Mouse (Mus musculus): ENCODE data around the gene Ilf3. TPM values are rescaled to one million over a fixed set of nuclear protein-coding genes. Genes with fewer than 3 reads are reported as not detected.

Gene Ilf3
- polyA plus RNA-seq, 1 experiment from 2014 or later, result 45.2 TPM

DNA sequence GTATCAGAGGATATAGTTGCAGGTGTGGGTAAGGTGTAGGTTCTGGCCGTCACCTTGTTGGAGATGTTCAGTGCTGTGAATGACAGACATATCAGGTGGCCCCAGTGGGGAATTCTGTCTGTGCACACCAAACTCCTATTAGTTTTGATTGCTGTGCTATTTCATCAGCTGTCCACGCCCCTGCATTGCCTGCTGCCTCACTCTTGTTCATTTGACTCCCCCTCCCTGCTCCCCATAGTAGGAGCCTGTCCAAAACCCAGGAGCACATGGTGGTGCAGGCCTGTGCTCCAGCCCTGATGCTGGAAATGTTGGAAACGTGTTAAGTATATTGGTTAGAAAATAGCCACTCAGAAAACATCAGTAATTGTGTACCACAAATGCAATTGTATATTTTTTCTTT is 71.8 kb downstream of the Ilf3 start:
- WGBS, result 62% methylated on average over 3 of the region's 3 CpGs
- Histone ChIP-seq H3K36me3 (ENCODE audit: control insufficient read depth, insufficient read depth, low read length) (no peaks in the 10 kb centered on the region), H3K4me1 (replicated peaks; ENCODE audit: control insufficient read depth, insufficient read depth) (0 out of 2 replicates have a peak, but pooled peaks cover 2% of the 10 kb centered on the region), H3K9ac (ENCODE audit: low read length) (no peak overlapping the region), H3K27ac (replicated peaks) (peak overlapping the region; percentile 58), H3K4me2 (replicated peaks; ENCODE audit: low read depth) (no peak overlapping the region), H3K27me3 (ENCODE audit: control insufficient read depth, insufficient read depth, low read length) (no peaks in the 10 kb centered on the region), H3K4me3 (ENCODE audit: low read depth, low read length) (no peak overlapping the region), H3K9me3 (ENCODE audit: control insufficient read depth, low read length) (no peaks in the 10 kb centered on the region)
- no peak for DNase-seq (ENCODE audit: low spot score)
- ATAC-seq (ENCODE audit: low FRiP score, low TSS enrichment), result no peak
- TF ChIP-seq EP300 (optimal IDR thresholded peaks at IDR 0.05) (no peak), CTCF (IDR thresholded peaks at IDR 0.05; ENCODE audit: low read depth) (no peak)

DNA sequence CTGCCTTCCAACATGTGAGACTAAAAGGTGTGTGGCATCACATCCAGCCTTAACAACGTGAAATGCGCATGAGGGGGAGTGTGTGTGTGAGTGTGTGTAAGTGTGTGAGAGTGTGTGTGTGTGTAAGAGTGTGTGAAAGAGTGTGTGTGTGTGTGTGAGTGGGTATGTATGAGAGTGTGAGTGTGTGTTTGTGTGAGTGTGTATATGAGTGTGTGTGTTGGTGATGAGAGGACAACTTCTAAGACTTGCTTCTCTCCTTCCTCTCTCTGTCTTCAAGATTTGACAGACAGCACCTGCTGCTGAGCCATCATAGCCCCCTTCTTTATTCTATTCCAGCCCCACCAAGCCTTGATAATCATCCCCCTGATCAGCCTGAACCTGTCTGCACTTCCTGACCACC is 72.2 kb downstream of the Ilf3 start:
- Histone ChIP-seq H3K4me1 (replicated peaks; ENCODE audit: control insufficient read depth, insufficient read depth) (0 out of 2 replicates have a peak, but pooled peaks cover 2% of the 10 kb centered on the region), H3K27ac (replicated peaks) (peak overlapping the region; percentile 58), H3K36me3 (ENCODE audit: control insufficient read depth, insufficient read depth, low read length) (no peaks in the 10 kb centered on the region), H3K9ac (ENCODE audit: low read length) (no peak overlapping the region), H3K4me2 (replicated peaks; ENCODE audit: low read depth) (no peak overlapping the region), H3K4me3 (ENCODE audit: low read depth, low read length) (no peak overlapping the region), H3K9me3 (ENCODE audit: control insufficient read depth, low read length) (no peaks in the 10 kb centered on the region), H3K27me3 (ENCODE audit: control insufficient read depth, insufficient read depth, low read length) (no peaks in the 10 kb centered on the region)
- 95% methylated on average over 2 of the region's 2 CpGs for WGBS
- ATAC-seq (ENCODE audit: low FRiP score, low TSS enrichment) (no peak), DNase-seq (ENCODE audit: low spot score) (no peak)
- TF ChIP-seq CTCF (IDR thresholded peaks at IDR 0.05; ENCODE audit: low read depth), result no peak
- no peak for TF ChIP-seq EP300 (optimal IDR thresholded peaks at IDR 0.05)

DNA sequence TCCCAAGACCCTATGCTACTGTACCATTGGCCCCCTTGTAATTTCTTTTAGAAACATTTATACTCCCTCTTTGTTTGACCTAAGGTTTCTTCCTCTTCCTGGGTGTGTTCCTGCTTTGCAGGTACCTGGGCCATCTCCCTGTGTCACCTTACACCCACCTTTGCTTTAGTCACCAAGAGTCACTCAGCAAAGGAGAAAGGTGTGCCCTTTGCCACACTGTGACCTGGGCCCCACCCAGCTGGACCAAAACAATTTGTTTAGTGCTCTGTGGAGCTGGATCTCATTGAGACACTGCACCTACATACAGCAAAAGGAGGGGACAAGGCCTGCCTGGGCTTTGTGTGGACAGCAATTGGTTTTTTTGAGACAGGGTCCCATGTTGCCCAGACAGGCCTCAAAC is 72.7 kb downstream of the Ilf3 start:
- Histone ChIP-seq H3K9ac (ENCODE audit: low read length) (no peak overlapping the region), H3K36me3 (ENCODE audit: control insufficient read depth, insufficient read depth, low read length) (no peaks in the 10 kb centered on the region), H3K27ac (replicated peaks) (peak overlapping the region; percentile 58), H3K27me3 (ENCODE audit: control insufficient read depth, insufficient read depth, low read length) (no peaks in the 10 kb centered on the region), H3K9me3 (ENCODE audit: control insufficient read depth, low read length) (no peaks in the 10 kb centered on the region), H3K4me1 (replicated peaks; ENCODE audit: control insufficient read depth, insufficient read depth) (0 out of 2 replicates have a peak, but pooled peaks cover 2% of the 10 kb centered on the region), H3K4me3 (ENCODE audit: low read depth, low read length) (no peak overlapping the region), H3K4me2 (replicated peaks; ENCODE audit: low read depth) (no peak overlapping the region)
- peak; percentile 58 for DNase-seq (ENCODE audit: low spot score)
- ATAC-seq (ENCODE audit: low FRiP score, low TSS enrichment), result peak; percentile 85
- no peak for TF ChIP-seq CTCF (IDR thresholded peaks at IDR 0.05; ENCODE audit: low read depth)
- TF ChIP-seq EP300 (optimal IDR thresholded peaks at IDR 0.05), result no peak

DNA sequence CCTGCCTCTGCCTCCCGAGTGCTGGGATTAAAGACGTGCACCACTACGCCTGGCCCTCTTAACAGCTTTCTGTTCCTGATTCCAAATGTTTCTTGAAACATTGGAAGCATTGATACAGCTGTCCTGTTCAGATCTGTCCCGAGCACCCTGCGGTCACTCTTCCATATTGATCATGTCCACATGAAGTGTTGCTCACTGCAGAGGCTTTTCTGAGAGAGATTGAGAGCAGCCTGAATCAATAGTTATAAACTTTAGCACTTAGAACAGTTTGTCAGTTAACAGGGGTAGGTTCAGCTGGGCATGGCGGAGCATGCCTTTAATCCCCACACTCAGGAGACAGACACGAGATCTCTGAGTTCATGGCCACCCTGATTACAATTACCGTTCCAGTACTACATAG is 76.2 kb downstream of the Ilf3 start:
- no peaks in the 10 kb centered on the region for H3K9me3 ChIP-seq (ENCODE audit: control insufficient read depth, low read length)
- H3K4me3 ChIP-seq (ENCODE audit: low read depth, low read length), result no peak overlapping the region
- 90% methylated on average over 8 of the region's 8 CpGs for WGBS
- no peak overlapping the region for H3K27ac ChIP-seq (replicated peaks)
- H3K36me3 ChIP-seq (ENCODE audit: control insufficient read depth, insufficient read depth, low read length), result no peaks in the 10 kb centered on the region; the same call in 1 of the 2 replicates
- no peak for TF ChIP-seq EP300 (optimal IDR thresholded peaks at IDR 0.05)
- no peak for TF ChIP-seq CTCF (IDR thresholded peaks at IDR 0.05; ENCODE audit: low read depth)
- H3K9ac ChIP-seq (ENCODE audit: low read length), result no peak overlapping the region
- H3K4me1 ChIP-seq (replicated peaks; ENCODE audit: control insufficient read depth, insufficient read depth), result no peaks in the 10 kb centered on the region
- H3K27me3 ChIP-seq (ENCODE audit: control insufficient read depth, insufficient read depth, low read length), result no peaks in the 10 kb centered on the region
- H3K4me2 ChIP-seq (replicated peaks; ENCODE audit: low read depth), result no peak overlapping the region
- DNase-seq (ENCODE audit: low spot score) (no peak), ATAC-seq (ENCODE audit: low FRiP score, low TSS enrichment) (no peak)

DNA sequence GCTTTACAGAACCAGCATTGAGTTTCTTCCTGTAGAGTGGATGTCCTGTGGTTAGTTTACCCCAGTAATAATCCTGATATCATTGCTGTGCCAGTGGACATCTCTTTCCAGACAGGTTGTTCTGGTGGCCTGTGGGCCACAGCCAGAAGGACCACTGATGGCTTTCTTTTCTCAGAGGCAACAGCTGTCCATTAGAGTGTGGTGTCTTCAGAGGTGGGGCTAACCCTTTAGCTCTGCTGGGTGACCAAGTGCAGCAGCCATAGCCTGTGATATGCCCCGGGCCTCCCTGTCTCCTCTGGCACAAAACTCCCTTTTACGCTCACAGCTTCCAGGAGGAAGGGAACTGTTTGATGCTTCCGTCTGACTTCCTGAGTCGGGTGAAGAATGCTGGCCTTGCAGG is 76.9 kb downstream of the Ilf3 start:
- Histone ChIP-seq H3K9me3 (ENCODE audit: control insufficient read depth, low read length) (no peaks in the 10 kb centered on the region), H3K27me3 (ENCODE audit: control insufficient read depth, insufficient read depth, low read length) (no peaks in the 10 kb centered on the region), H3K4me2 (replicated peaks; ENCODE audit: low read depth) (no peak overlapping the region), H3K27ac (replicated peaks) (no peak overlapping the region), H3K4me3 (ENCODE audit: low read depth, low read length) (no peak overlapping the region), H3K9ac (ENCODE audit: low read length) (0 out of 2 replicates have a peak overlapping the region, but pooled peaks have one; percentile 8), H3K36me3 (ENCODE audit: control insufficient read depth, insufficient read depth, low read length) (no peaks in the 10 kb centered on the region; the same call in 1 of the 2 replicates), H3K4me1 (replicated peaks; ENCODE audit: control insufficient read depth, insufficient read depth) (no peaks in the 10 kb centered on the region)
- WGBS, result 80% methylated on average over 4 of the region's 4 CpGs
- ATAC-seq (ENCODE audit: low FRiP score, low TSS enrichment), result no peak
- no peak for DNase-seq (ENCODE audit: low spot score)
- TF ChIP-seq CTCF (IDR thresholded peaks at IDR 0.05; ENCODE audit: low read depth) (no peak), EP300 (optimal IDR thresholded peaks at IDR 0.05) (no peak)

DNA sequence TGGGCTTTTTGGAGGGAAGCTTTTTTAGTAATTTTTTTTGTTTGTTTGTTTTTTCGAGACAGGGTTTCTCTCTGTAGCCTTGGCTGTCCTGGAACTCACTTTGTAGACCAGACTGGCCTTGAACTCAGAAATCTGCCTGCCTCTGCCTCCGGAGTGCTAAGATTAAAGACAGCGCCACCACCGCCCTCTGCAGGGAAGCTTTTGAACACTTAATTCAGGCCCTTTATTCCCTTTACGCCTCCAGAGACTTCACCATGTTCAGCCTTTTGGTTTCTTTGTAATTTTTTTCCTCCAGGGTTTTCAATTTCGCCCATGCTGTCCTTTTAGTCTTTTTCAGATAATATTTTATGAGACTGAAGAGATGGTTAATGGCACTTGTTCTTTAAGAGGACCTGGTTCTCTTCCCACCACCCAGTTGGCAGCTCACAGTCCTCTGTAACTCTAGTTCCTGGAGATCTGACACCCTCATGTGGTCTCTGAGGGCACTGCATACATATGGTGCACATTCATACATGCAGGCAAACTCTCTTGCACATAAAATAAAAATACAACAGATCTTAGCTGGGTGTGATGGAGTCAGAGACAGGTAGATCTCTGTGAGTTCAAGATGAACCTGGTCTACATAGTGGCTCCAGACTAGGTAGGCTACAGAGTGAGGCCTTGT is 77.5 kb downstream of the Ilf3 start:
- H3K27ac ChIP-seq (replicated peaks), result no peak overlapping the region
- TF ChIP-seq EP300 (optimal IDR thresholded peaks at IDR 0.05) (no peak), CTCF (IDR thresholded peaks at IDR 0.05; ENCODE audit: low read depth) (peak; percentile 37)
- no peaks in the 10 kb centered on the region for H3K27me3 ChIP-seq (ENCODE audit: control insufficient read depth, insufficient read depth, low read length)
- no peaks in the 10 kb centered on the region; the same call in 1 of the 2 replicates for H3K36me3 ChIP-seq (ENCODE audit: control insufficient read depth, insufficient read depth, low read length)
- H3K4me3 ChIP-seq (ENCODE audit: low read depth, low read length), result no peak overlapping the region
- DNase-seq (ENCODE audit: low spot score) (no peak), ATAC-seq (ENCODE audit: low FRiP score, low TSS enrichment) (no peak)
- no peaks in the 10 kb centered on the region for H3K9me3 ChIP-seq (ENCODE audit: control insufficient read depth, low read length)
- no peak overlapping the region for H3K4me2 ChIP-seq (replicated peaks; ENCODE audit: low read depth)
- 95% methylated on average over 6 of the region's 6 CpGs for WGBS
- no peak overlapping the region for H3K9ac ChIP-seq (ENCODE audit: low read length)
- no peaks in the 10 kb centered on the region for H3K4me1 ChIP-seq (replicated peaks; ENCODE audit: control insufficient read depth, insufficient read depth)

Data from stomach, postnatal 0 days (tissue).